Mouse (Mus musculus) liver, adult 2 months (tissue): ENCODE measurements around the gene Col15a1.

ENCODE experiments used
- CTCF ChIP-seq: fragments of 200-500 bp; IDR thresholded peaks from 2 replicates; pipeline ENCODE4 v1.5.1; 2011; ENCODE audit warnings: low read depth, low read length, control low read depth
- POLR2A ChIP-seq: fragments of 200-500 bp; IDR thresholded peaks from 2 replicates; pipeline ENCODE4 v1.6.1; 2011; ENCODE audit warnings: low read length, control low read depth; ENCODE audit not compliant: insufficient read depth; ENCODE audit errors: extremely low read depth

- TF ChIP-seq CTCF (no peak), POLR2A (no peak)
Measured at GRCm38 (mm10) chr4:47353416-47354111, 145.6 kb downstream of the Col15a1 start.
